Mouse (Mus musculus): Measurements from ENCODE around the gene Atp5e.

DNA sequence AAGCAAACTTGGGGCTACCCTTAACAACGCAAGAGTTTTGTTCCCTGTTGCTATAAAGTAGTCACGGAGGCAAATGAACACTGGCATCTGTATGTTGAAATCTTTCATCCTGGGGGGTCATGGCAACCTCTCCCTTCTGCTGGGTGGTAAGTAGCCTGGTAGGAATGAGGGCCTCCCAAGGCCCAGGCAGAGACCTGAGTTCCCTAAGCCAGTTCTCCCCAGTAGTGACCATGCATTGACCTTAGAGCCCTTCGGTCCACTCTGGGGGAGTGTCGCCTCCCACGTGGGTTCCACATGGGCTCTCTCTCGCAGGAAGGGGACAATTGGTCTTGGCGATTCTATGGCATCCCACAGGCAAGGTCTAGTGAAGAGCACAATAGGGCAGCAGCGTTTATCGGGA lies 23.9 kb downstream of the Atp5e start:
- TF ChIP-seq CTCF (IDR thresholded peaks at IDR 0.05; ENCODE audit: low read depth) (no peak), EP300 (IDR thresholded peaks at IDR 0.05; ENCODE audit: low read depth) (no peak)
